Mouse (Mus musculus) liver, embryonic 15.5 days (tissue): ENCODE data around the gene Fmo1. TPM values are rescaled to one million over a fixed set of nuclear protein-coding genes. Genes with fewer than 3 reads are reported as not detected.

ENCODE experiments used
- ATAC-seq: fragments of 200-750 bp; cut with Nextera tagmentation; 2 replicates; pipeline ENCODE4 v1.8.0; 2017; ENCODE audit warnings: moderate number of reproducible peaks, mild to moderate bottlenecking, moderate library complexity; ENCODE audit not compliant: insufficient read depth
- H3K27ac ChIP-seq: fragments of 300-500 bp; sonication (generic); replicated peaks from 2 replicates; pipeline ENCODE4 v1.5.1; 2015; ENCODE audit warnings: mild to moderate bottlenecking, inconsistent platforms
- H3K27me3 ChIP-seq: fragments of 300-500 bp; sonication (generic); 2 replicates; pipeline ENCODE4 v1.6.1; 2015; ENCODE audit warnings: mild to moderate bottlenecking, inconsistent platforms
- H3K36me3 ChIP-seq: fragments of 300-500 bp; sonication (generic); replicated peaks from 2 replicates; pipeline ENCODE4 v1.6.1; 2015; ENCODE audit warnings: moderate library complexity, mild to moderate bottlenecking, inconsistent platforms
- H3K4me1 ChIP-seq: fragments of 300-500 bp; sonication (generic); replicated peaks from 2 replicates; pipeline ENCODE4 v1.6.1; 2015; ENCODE audit warnings: inconsistent platforms
- H3K4me2 ChIP-seq: fragments of 300-500 bp; sonication (generic); 2 replicates; pipeline ENCODE4 v1.6.1; 2015; ENCODE audit warnings: moderate library complexity, mild to moderate bottlenecking, inconsistent platforms
- H3K4me3 ChIP-seq: fragments of 300-500 bp; sonication (generic); replicated peaks from 2 replicates; pipeline ENCODE4 v1.5.1; 2015; ENCODE audit warnings: mild to moderate bottlenecking, inconsistent platforms
- H3K9ac ChIP-seq: fragments of 300-500 bp; sonication (generic); 2 replicates; pipeline ENCODE4 v1.6.1; 2015; ENCODE audit warnings: moderate library complexity, mild to moderate bottlenecking, inconsistent platforms
- H3K9me3 ChIP-seq: fragments of 300-500 bp; sonication (generic); replicated peaks from 2 replicates; pipeline ENCODE4 v1.6.1; 2016; ENCODE audit warnings: inconsistent platforms
- WGBS: fragments of 180-500 bp; shearing (Covaris S2); methylation state at CpG from one replicate; pipeline ENCODE4 v1.1.7; 2015; ENCODE audit warnings: mixed read lengths; ENCODE audit not compliant: insufficient replicate concordance; 5-methylcytosine and 5-hydroxymethylcytosine counted together
- polyA plus RNA-seq: library from polyadenylated mRNA; unstranded; fragments of >200 nt; fragmentation: Nextera tagmentation; extraction: Ambion mirVana; gene quantifications from 2 replicates; pipeline ENCODE4 v1.2.1, GENCODE M21; 2015

Fmo1 gene
- polyA plus RNA-seq, 1 experiment from 2014 or later: 29.4 TPM

DNA sequence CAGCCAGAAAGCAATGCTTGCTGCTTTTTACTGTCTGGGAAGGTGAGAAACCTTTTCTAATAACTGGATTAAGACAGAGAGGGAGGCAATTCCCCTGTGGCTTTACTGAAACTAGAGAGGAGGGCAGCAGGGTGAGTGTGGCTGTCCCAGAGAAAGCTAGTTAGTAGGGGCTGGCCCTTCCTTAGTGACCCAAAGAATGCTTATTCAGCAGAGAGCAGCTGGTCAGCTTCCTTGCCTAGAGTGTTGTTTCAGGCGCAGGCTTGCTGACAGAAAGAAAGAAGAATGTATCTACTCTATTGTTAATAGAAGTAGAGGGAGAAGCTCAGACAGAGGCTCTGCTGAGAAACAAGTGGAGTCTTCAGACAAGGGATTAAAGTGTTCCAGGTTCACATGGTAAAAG lies 4.1 kb downstream of the Fmo1 start:
- H3K36me3 ChIP-seq: no peaks in the 10 kb centered on the region
- H3K4me1 ChIP-seq: peaks cover 4% of the 10 kb centered on the region; the same call in 1 of the 2 replicates
- H3K27me3 ChIP-seq: no peaks in the 10 kb centered on the region
- no peak overlapping the region for H3K9ac ChIP-seq
- no peak overlapping the region for H3K27ac ChIP-seq
- no peak overlapping the region for H3K4me2 ChIP-seq
- no peak overlapping the region for H3K4me3 ChIP-seq
- H3K9me3 ChIP-seq: no peaks in the 10 kb centered on the region
- 72% methylated on average over 1 of the region's 1 CpGs for WGBS
- ATAC-seq: no peak

DNA sequence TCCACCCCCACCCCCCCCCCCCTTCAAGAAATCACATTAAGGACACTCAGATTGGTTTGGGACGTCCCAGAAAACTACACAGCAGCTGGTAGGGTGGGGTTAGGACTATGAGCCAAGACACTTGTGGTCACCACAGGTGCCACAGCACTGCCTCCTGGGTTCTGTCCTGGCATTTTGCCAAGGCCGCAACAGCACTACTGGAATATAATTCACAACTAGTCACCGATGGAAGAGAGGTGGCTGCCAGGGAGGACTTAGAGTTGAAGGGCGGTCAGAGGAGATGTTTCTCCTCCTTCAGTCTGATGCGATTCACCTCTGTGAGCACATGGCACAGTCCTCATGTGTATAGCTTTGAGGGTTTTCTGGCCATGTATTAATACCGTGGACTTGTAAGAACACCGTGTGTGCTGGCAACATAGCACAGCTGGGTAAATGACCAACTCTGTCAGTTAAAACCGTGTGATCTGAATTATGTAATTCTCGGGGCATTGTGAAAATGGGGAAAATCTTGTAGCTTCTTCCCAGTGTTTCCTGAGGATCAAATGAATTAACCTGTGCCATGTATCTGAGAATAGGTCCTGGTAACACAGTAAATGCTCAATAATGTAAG lies 6.3 kb downstream of the Fmo1 start:
- Histone ChIP-seq H3K27me3 (no peaks in the 10 kb centered on the region), H3K9ac (no peak overlapping the region), H3K36me3 (no peaks in the 10 kb centered on the region), H3K9me3 (no peaks in the 10 kb centered on the region), H3K4me2 (no peak overlapping the region), H3K27ac (no peak overlapping the region), H3K4me1 (peaks cover 3% of the 10 kb centered on the region), H3K4me3 (no peak overlapping the region)
- 68% methylated on average over 9 of the region's 9 CpGs for WGBS
- no peak for ATAC-seq

DNA sequence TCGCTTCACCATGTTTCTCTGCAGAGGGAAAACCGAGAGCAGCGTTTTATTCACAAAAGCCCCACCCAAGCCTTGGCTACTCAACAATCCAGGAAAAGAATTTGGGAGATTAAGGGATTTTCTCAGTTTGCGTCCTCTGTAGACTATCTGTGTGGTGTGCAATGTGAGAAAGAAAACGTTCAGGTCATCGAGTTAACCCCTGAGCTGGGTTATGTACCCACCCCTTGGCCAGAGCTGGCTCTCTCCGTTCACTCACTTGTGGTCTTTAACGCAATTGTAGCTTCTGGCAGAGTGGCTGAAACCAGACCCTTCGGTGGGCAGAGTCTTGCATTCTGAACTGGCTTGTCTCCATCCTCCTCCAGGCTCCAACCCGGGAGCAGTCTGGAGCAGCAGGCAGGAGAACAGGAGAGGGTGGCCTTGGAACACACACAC lies 6.8 kb downstream of the Fmo1 start:
- H3K4me1 ChIP-seq: peaks cover 3% of the 10 kb centered on the region
- no peak for ATAC-seq
- no peak overlapping the region for H3K27ac ChIP-seq
- WGBS: 68% methylated on average over 10 of the region's 10 CpGs
- H3K4me2 ChIP-seq: no peak overlapping the region
- H3K27me3 ChIP-seq: no peaks in the 10 kb centered on the region
- H3K9ac ChIP-seq: no peak overlapping the region
- H3K4me3 ChIP-seq: no peak overlapping the region
- H3K36me3 ChIP-seq: no peaks in the 10 kb centered on the region
- no peaks in the 10 kb centered on the region for H3K9me3 ChIP-seq

DNA sequence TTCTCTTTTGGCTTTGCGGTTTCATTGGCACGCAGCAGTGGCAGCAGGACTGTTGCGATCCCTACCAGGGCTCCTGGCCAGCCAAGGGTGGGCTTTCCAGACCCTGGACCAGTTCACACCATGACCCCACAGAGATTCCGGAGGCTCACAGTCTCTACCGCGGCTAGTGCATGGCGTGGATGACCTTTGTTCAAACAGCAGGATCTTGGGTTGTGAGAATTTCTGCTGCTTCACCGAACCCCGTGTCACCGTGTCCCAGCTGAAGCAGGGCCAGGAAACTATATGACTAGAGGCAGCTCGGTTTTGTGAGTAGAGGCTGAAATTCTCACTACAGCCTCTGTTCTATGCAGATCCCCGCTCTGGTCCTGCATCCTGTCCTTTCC lies 7.7 kb downstream of the Fmo1 start:
- H3K36me3 ChIP-seq: no peaks in the 10 kb centered on the region
- no peak overlapping the region for H3K4me3 ChIP-seq
- H3K9ac ChIP-seq: no peak overlapping the region
- peaks cover 5% of the 10 kb centered on the region for H3K4me1 ChIP-seq
- no peaks in the 10 kb centered on the region for H3K9me3 ChIP-seq
- WGBS: 72% methylated on average over 12 of the region's 12 CpGs
- no peaks in the 10 kb centered on the region for H3K27me3 ChIP-seq
- no peak for ATAC-seq
- H3K4me2 ChIP-seq: peak overlapping the region; percentile 1; the same call in 1 of the 2 replicates
- no peak overlapping the region for H3K27ac ChIP-seq

DNA sequence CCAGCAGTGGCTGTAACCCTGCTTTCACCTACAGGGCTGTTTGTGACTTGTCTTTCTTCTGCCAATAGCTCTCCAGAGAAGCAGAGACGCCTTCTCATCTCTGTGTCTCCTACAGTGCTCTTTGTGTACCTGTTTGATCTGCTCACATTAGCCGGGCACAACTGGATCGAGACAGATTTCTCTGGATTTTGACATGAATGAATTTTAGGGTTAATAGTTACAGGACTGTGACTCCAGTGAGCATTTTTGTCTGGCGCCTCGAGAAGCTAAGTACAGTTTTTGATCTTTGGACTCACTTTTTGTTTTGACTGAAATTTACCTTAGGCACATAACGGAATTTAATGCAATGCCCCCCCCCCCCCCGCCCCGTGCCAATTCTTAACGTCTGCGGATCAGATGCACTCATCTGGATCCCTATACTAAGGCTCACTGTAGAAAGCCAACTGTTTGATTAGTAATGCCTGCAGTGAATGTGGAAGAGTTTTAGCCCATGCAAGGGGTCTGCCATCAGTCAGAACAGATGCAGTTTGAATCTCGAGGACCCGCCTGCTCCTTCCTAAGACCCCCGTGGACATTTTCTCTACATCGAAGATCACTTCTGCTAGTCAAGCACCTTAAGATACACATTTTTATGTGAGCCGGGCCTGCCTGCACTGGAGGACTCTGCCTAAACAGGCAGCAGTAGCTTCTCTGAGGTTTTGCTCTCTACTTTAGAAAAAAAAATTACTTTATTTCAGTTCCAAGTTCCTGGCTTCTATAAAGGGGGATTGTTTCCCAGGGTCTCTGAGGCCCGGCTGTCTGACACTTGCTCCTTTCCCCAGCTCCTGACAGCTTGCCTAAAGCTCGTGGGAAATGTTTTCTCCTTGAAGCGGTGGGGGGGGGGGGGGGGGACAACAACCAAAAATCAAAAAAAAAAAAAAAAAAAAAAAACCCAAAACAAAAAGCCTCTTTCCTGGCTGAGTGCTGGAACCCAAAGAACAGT lies 8.4 kb downstream of the Fmo1 start:
- H3K4me1 ChIP-seq: peaks cover 12% of the 10 kb centered on the region
- no peaks in the 10 kb centered on the region for H3K36me3 ChIP-seq
- H3K9me3 ChIP-seq: no peaks in the 10 kb centered on the region
- H3K4me2 ChIP-seq: no peak overlapping the region
- WGBS: 56% methylated on average over 18 of the region's 18 CpGs
- no peak for ATAC-seq
- no peaks in the 10 kb centered on the region for H3K27me3 ChIP-seq
- H3K4me3 ChIP-seq: no peak overlapping the region
- no peak overlapping the region for H3K9ac ChIP-seq
- no peak overlapping the region for H3K27ac ChIP-seq

DNA sequence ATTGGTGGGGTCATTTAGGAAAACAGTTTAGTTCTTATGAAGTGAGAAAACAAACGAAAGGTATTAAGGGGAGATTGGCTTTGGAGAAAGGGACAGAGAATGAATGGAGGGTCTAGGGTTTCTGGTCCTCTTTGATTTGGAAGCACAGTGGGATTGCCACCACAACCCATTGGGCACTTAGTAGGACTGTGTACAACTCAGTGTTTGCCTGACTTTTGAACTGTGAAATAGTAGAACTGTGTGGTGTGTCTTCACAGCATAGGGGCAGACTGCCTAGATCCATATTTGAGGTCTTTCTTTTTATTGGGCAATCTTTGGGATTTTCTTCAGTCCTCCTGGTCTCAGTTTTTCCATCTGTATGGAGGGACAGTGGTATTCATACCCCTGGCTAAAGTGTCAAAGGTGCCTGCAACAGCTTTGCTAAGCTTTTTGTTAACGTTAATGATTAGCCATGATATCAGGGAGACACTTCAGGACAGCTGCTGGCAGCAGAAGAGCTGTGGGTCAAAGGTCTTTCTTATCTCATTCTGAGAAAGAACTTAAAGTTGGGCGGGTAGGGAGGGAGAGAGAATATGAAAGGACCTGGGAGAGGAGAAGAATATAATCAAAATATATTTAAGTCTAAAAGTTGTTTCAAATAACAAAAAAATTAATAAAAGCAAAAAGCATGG lies 12.5 kb downstream of the Fmo1 start:
- Histone ChIP-seq H3K36me3 (no peaks in the 10 kb centered on the region), H3K4me3 (no peak overlapping the region), H3K27me3 (no peaks in the 10 kb centered on the region), H3K4me2 (no peak overlapping the region), H3K27ac (no peak overlapping the region), H3K9ac (no peak overlapping the region), H3K4me1 (peaks cover 9% of the 10 kb centered on the region), H3K9me3 (no peaks in the 10 kb centered on the region)
- WGBS: 31% methylated on average over 3 of the region's 3 CpGs
- ATAC-seq: peak; percentile 59

DNA sequence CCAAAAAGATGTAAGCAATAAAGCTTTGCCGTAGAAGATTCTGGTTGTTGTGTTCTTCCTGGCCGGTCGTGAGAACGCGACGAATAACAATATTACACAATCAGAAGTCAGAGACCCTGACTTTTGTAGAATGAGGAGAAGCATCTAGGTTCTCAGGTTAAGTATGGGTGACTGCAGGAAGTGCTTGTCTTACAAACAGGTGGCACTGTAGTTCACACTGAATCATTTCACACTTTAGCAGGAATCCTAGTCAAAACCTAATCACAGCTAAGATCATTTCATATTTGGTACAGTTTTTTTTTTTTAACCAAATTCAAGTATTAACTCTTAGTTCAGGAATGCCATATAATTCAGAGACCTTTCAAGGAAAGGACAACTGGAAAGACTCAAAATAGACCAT lies 18.9 kb downstream of the Fmo1 start:
- no peaks in the 10 kb centered on the region for H3K27me3 ChIP-seq
- 86% methylated on average over 6 of the region's 6 CpGs for WGBS
- ATAC-seq: no peak

DNA sequence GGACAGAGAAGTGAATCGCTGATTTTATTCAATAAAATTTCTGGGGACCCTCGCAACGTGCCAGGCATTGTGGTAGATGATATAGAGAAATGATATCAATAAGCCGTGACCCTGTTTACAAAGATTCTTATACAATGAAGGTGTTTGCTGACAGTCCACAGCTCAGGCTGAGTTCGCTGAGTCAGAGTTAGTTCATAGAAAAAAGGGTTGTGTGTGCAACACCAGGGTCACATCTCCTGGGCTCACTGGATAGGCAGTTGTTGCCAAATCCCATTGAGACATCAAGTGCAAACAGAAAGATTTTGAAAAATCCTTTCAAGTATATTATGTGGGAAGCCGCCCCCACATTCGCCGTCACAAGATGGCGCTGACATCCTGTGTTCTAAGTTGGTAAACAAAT lies 26.2 kb downstream of the Fmo1 start:
- no peak overlapping the region for H3K9ac ChIP-seq
- no peak overlapping the region for H3K27ac ChIP-seq
- ATAC-seq: no peak
- H3K4me1 ChIP-seq: no peaks in the 10 kb centered on the region
- H3K4me2 ChIP-seq: no peak overlapping the region
- no peaks in the 10 kb centered on the region for H3K9me3 ChIP-seq
- no peak overlapping the region for H3K4me3 ChIP-seq
- 0 out of 2 replicates have a peak, but pooled peaks cover 3% of the 10 kb centered on the region for H3K36me3 ChIP-seq
- no peaks in the 10 kb centered on the region for H3K27me3 ChIP-seq
- WGBS: 79% methylated on average over 9 of the region's 9 CpGs

More for the DNA sequence above, 18.9 kb downstream of the Fmo1 start:
- no peaks in the 10 kb centered on the region for H3K36me3 ChIP-seq
- no peaks in the 10 kb centered on the region for H3K4me1 ChIP-seq
- H3K9me3 ChIP-seq: no peaks in the 10 kb centered on the region
- H3K4me2 ChIP-seq: no peak overlapping the region
- no peak overlapping the region for H3K27ac ChIP-seq
- no peak overlapping the region for H3K4me3 ChIP-seq
- H3K9ac ChIP-seq: no peak overlapping the region

DNA sequence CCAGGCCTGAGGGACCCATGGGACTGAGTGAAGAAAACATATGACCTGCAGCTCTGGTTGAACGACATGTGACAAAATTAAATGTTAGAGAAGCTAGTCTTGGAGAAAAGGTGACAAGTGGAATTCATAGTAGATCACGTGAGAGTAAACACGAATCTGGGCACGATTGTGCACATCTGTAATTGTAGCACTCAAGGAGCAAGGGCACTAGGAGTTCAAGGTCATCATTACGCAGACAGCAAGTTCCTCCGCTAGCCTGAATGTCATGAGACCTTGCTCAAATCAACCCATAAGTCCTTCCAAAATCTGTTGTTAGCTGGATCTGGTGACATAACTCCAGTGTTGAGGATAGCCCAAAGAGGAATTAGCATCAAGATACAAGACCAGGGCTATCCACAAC lies 27.4 kb downstream of the Fmo1 start:
- Histone ChIP-seq H3K4me3 (no peak overlapping the region), H3K9me3 (no peaks in the 10 kb centered on the region), H3K27ac (no peak overlapping the region), H3K4me2 (no peak overlapping the region), H3K9ac (no peak overlapping the region), H3K36me3 (0 out of 2 replicates have a peak, but pooled peaks cover 3% of the 10 kb centered on the region), H3K27me3 (no peaks in the 10 kb centered on the region), H3K4me1 (no peaks in the 10 kb centered on the region)
- WGBS: 68% methylated on average over 6 of the region's 6 CpGs
- no peak for ATAC-seq

DNA sequence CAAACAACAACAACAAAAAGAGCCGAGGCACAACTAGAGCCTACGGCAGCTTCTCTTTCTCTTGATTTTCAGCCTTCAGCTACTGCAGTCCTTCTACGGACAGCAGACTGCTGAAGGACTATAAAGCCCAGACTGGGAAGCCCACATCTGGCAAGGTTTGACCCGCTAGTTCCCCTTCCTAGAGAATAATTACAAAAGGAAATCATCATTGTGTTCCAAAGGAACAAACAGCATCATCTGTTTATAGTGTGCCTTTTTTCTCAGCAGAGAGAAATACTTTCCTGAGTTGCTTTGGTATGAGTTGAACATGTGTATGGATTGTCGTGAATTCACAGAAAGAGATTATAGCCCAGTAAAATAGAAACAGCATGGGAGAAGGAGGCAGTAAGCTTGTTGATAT lies 32.1 kb downstream of the Fmo1 start:
- H3K9me3 ChIP-seq: no peaks in the 10 kb centered on the region
- H3K9ac ChIP-seq: no peak overlapping the region
- no peaks in the 10 kb centered on the region for H3K27me3 ChIP-seq
- H3K36me3 ChIP-seq: no peaks in the 10 kb centered on the region; the same call in 1 of the 2 replicates
- H3K27ac ChIP-seq: no peak overlapping the region
- H3K4me2 ChIP-seq: no peak overlapping the region
- H3K4me3 ChIP-seq: no peak overlapping the region
- H3K4me1 ChIP-seq: no peaks in the 10 kb centered on the region
- no peak for ATAC-seq
- WGBS: 53% methylated on average over 5 of the region's 5 CpGs

DNA sequence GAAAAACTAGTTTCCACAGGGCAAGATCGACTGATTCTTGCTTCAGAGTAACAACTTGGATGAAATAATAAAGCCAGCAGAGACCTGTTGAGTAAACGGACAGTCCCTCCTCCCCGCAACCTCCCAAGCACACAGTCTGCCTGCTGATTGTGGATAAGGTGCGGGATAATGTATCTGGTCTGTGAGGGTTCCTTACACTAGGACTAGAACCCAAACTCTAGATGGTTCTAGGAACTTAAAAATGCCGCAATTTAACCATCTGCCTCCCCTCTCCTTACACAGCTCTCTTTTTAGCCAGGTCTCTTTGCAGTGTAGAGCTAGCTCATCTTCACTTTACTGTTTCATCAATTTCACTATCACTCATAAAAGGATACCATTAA lies 33.8 kb downstream of the Fmo1 start:
- Histone ChIP-seq H3K36me3 (no peaks in the 10 kb centered on the region; the same call in 1 of the 2 replicates), H3K4me2 (no peak overlapping the region), H3K4me1 (no peaks in the 10 kb centered on the region), H3K9ac (no peak overlapping the region), H3K9me3 (no peaks in the 10 kb centered on the region), H3K27me3 (no peaks in the 10 kb centered on the region), H3K27ac (no peak overlapping the region), H3K4me3 (no peak overlapping the region)
- no peak for ATAC-seq
- WGBS: 64% methylated on average over 5 of the region's 5 CpGs
